Mouse (Mus musculus) macrophage (primary cell): ENCODE data around the gene Mid1. TPM values are rescaled to one million over a fixed set of nuclear protein-coding genes. Genes with fewer than 3 reads are reported as not detected.
"Not testable (repeated sequence)": the region's sequence is repeated elsewhere in the genome, so short reads cannot be mapped to it uniquely, and the experiment has no call there.

ENCODE experiments used
- H3K27ac ChIP-seq: fragments of 350-480 bp; formaldehyde crosslinking; 2 replicates; pipeline ENCODE4 v1.9.0; 2021
- H3K36me3 ChIP-seq: fragments of 350-480 bp; formaldehyde crosslinking; 2 replicates; pipeline ENCODE4 v1.9.0; 2021; ENCODE audit errors: inconsistent target
- H3K4me3 ChIP-seq: fragments of 350-480 bp; formaldehyde crosslinking; 2 replicates; pipeline ENCODE4 v1.9.0; 2021; ENCODE audit errors: inconsistent target
- H3K79me2 ChIP-seq: fragments of 350-480 bp; formaldehyde crosslinking; 2 replicates; pipeline ENCODE4 v1.9.0; 2021; ENCODE audit errors: inconsistent target
- WGBS: methylation state at CpG from one replicate; pipeline ENCODE4 v1.1.7; 2026; ENCODE audit warnings: inconsistent platforms; ENCODE audit not compliant: missing documents; 5-methylcytosine and 5-hydroxymethylcytosine counted together
- polyA plus RNA-seq: library from polyadenylated mRNA; stranded (reverse); fragments of 250-400 nt; gene quantifications from 3 replicates; pipeline ENCODE4 v1.2.4, GENCODE M21; 2018; ENCODE audit warnings: inconsistent platforms

Gene Mid1
- polyA plus RNA-seq, 1 experiment from 2014 or later: 34.1 TPM

DNA sequence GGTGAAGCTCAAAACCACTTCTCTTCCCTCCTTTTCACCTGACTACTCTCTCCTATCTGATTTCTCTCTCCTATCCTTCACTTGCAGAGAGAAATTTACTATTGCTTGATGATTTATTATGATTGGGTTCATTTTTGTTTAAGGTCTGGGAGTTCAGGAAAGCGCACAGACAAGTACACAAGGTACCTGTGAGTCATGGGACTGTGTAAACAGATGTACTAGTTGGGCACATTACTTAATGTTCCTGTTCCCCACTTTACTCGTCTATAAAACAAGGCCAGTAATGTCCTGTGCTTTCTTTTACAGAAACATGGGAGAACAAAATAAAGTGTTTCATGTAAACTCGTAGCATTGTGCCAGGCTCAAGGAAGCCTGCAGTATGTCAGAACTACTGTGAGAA lies 248.2 kb downstream of the Mid1 start:
- Histone ChIP-seq H3K27ac (no peak overlapping the region), H3K4me3 (no peak overlapping the region), H3K79me2 (no peaks in the 10 kb centered on the region), H3K36me3 (no peaks in the 10 kb centered on the region)
- WGBS: 71% methylated on average over 3 of the region's 3 CpGs

DNA sequence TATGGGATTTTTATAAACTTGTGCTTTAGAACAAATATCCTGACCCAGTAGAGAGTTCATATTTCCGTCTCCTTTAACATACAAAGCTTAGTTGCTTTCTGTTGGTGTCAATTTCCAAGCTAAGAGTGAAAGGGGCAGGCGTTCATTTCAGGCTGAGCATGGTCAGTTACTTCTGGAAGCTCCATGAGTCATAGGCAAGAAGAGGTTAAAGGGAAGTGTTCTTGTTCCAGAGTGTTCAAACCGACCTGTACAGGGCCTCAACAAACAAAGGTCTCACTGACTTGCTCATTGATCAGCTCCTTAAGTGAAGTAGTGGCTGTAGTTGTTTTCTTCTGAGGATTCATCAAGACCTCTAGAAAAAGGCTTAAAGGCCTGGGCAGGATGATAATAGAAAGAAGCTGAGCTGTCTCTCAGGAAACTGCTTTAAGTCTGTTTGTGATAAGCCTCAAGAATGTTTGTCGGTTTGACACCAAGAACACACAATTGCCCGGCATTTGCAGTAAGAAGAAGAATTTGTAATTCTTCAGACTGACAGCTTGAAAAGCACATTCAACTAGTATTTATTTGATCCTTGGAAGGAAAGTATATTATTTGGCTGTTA lies 252.2 kb downstream of the Mid1 start:
- Histone ChIP-seq H3K27ac (no peak overlapping the region), H3K36me3 (no peaks in the 10 kb centered on the region), H3K79me2 (no peaks in the 10 kb centered on the region), H3K4me3 (no peak overlapping the region)
- WGBS: 68% methylated on average over 5 of the region's 5 CpGs

- 86% methylated on average over 4 of the region's 4 CpGs for WGBS
- no peaks in the 10 kb centered on the region for H3K79me2 ChIP-seq
- no peak overlapping the region for H3K4me3 ChIP-seq
- no peaks in the 10 kb centered on the region for H3K36me3 ChIP-seq
- no peak overlapping the region for H3K27ac ChIP-seq
Measured at GRCm38 (mm10) chrX:169940531-169940930, 255.5 kb downstream of the Mid1 start.

DNA sequence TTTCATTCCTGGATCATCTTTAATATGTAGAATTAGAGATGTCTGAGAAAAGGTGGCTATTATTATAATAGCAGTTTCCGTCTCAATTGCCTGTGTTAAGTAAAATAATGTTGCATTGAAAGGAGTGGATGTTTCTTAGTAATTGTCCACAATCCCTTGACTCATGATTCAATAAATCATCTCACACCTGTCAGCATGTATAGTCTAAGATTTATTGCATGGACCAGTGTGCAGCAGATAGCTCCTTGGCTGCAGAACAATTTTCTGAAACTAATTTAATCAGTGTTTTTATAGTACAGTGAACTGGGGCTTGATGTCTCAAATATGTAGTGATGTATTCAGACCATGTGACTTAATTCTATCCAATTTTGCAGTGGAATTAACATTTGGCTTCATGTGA lies 265.6 kb downstream of the Mid1 start:
- Histone ChIP-seq H3K79me2 (no peaks in the 10 kb centered on the region), H3K4me3 (no peak overlapping the region), H3K36me3 (no peaks in the 10 kb centered on the region), H3K27ac (no peak overlapping the region)
- WGBS: 100% methylated on average over 1 of the region's 1 CpGs

DNA sequence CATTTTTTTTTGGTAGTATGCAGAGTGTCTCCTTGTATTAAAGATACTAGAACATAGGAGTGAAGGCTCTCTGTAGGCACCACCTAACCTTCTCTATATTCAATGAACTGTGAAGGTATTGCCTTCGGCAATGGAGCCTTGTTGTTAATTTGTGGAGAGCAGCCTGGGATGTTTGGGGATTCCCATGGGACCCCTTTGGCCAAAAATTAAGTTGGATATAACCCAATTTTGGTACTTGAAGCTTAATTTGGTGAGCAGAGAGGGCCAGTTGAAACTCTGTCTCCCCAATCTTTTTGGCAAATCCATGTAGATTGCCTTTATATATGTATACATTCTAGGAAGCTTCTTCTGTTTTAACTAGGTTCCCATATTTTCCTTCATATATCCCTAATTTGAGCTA lies 284.3 kb downstream of the Mid1 start:
- WGBS: 100% methylated on average over 1 of the region's 1 CpGs
- H3K27ac ChIP-seq: no peak overlapping the region
- H3K79me2 ChIP-seq: no peaks in the 10 kb centered on the region; the same call in 1 of the 2 replicates
- H3K4me3 ChIP-seq: no peak overlapping the region
- H3K36me3 ChIP-seq: no peaks in the 10 kb centered on the region

- H3K36me3 ChIP-seq, H3K4me3 ChIP-seq, H3K79me2 ChIP-seq, H3K27ac ChIP-seq: not testable (repeated sequence)
- WGBS: 85% methylated on average over 3 of the region's 3 CpGs
Measured at GRCm38 (mm10) chrX:169969765-169970164, 284.8 kb downstream of the Mid1 start.

DNA sequence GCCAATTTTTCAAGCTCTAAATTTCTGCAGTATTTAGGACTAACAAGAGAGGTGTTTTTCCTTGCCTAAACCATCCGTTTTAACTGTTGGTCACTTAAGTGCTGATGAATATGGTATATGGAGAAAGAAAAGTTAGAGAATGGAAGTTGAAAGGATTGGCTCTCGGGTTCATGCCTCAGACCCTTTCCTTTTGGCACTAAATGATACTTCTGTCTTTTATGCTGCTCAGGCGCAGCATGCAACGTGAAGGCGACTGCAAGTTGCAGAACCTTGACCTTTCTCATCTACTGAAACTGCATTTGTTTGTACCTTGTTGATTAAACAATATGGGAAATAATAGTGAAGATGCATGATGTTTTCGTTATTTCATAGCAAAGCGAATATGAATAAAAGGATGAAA lies 285.5 kb downstream of the Mid1 start:
- H3K4me3 ChIP-seq, H3K36me3 ChIP-seq, H3K27ac ChIP-seq, H3K79me2 ChIP-seq: not testable (repeated sequence)
- 90% methylated on average over 7 of the region's 7 CpGs for WGBS

DNA sequence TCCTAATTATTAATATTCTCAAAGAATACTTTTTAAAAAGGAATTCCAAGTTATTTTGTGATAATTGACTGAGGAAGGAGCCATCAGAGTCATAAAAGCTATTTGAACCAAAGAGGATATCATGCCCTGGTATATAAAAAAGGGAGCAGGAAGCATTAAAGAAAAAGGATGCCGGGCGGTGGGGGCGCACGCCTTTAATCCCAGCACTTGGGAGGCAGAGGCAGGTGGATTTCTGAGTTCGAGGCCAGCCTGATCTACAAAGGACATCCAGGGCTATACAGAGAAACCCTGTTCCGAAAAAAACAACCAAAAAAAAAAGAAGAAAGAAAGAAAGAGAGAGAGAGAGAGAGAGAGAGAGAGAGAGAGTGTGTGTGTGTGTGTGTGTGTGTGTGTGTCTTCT lies 286.6 kb downstream of the Mid1 start:
- H3K79me2 ChIP-seq: peaks cover 12% of the 10 kb centered on the region; the same call in 1 of the 2 replicates
- 92% methylated on average over 6 of the region's 6 CpGs for WGBS
- not testable (repeated sequence) for H3K4me3 ChIP-seq, H3K36me3 ChIP-seq, H3K27ac ChIP-seq

DNA sequence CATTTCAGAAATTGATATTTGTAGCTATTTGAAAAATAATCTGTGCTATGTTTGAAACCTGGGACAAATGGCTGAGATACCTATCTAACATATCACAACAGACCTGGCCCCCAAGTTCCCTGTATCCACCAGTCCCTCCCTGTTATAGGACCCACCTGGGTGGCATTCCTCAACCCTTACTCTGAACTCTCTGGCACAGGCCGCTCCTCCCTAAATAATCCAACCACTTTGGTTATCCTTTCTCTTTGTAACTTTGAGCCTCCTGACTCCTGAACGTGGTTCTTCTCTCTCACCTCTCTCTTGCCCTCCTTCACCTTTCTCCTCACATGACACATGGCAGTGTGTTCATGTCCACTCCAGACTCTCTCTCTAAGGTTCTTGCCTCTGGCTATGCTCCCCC lies 287.1 kb downstream of the Mid1 start:
- not testable (repeated sequence) for H3K36me3 ChIP-seq, H3K4me3 ChIP-seq
- Histone ChIP-seq H3K79me2 (peaks cover 18% of the 10 kb centered on the region), H3K27ac (peak overlapping the region; percentile 50; the same call in 1 of the 2 replicates)
- 86% methylated on average over 2 of the region's 2 CpGs for WGBS

DNA sequence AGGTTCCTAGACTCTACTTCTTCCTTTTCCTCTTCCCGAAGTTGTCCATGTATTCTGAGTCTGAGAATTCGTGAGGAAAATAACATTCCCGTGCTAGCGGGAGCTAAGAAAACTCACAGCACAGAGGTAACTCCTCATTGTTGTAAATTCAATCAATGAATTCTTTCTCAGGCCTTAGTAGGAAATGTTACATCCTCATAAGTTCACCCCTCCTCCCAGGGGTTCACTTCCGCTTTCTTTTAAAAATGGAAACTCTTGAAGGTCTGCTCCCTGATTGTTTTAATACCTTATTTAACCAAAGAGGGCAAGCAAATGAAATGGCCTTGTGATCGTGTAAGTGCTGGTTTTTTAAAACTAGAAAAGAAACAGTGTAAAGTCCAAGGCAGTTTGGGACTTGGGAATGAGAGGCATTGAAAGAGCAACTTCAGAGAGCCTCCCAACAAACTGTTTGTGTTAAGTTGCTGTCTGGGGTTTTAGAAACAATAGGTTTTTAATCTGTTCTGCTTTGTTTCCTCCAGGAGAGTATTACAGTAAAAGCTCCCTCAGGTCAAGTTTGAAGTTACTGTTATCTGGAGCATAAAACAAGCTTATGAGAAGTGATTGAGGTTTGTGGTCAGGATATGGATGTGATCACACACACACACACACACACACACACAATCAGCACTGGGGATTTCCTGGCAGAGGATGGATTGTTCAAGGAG lies 287.9 kb downstream of the Mid1 start:
- peak overlapping the region; percentile 50 for H3K27ac ChIP-seq
- not testable (repeated sequence) for H3K4me3 ChIP-seq

GRCm38 (mm10) chrX:169973806-169974205 lies 288.8 kb downstream of the Mid1 start:
- not testable (repeated sequence) for H3K36me3 ChIP-seq, H3K4me3 ChIP-seq
- H3K27ac ChIP-seq: peak overlapping the region; percentile 50
- 82% methylated on average over 3 of the region's 3 CpGs for WGBS
- H3K79me2 ChIP-seq: peaks cover 30% of the 10 kb centered on the region

More for the DNA sequence above, 287.9 kb downstream of the Mid1 start:
- not testable (repeated sequence) for H3K36me3 ChIP-seq
- WGBS: 43% methylated on average over 6 of the region's 6 CpGs
- peaks cover 26% of the 10 kb centered on the region for H3K79me2 ChIP-seq

DNA sequence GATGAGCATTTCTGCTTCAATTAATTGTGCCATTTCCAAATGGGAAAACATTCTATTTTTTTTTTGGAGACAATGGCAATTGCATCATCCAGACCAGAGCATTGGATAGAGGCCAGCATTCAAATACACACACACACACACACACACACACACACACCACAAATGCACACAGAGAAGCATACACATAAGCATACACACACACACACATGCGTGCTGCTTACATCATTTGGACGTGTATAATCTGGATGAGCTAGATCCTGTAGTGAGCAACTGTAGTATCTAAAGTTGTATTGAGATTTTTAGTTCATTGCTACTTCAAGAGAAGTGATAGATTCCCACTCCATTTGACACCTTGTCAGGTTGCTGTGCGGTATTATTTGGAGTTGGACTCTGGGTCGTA lies 289.5 kb downstream of the Mid1 start:
- not testable (repeated sequence) for H3K4me3 ChIP-seq, H3K36me3 ChIP-seq
- H3K79me2 ChIP-seq: peaks cover 30% of the 10 kb centered on the region
- peak overlapping the region; percentile 22; the same call in 1 of the 2 replicates for H3K27ac ChIP-seq
- WGBS: 93% methylated on average over 4 of the region's 4 CpGs

GRCm38 (mm10) chrX:169974974-169975373 lies 290.0 kb downstream of the Mid1 start:
- Histone ChIP-seq H3K27ac (peak overlapping the region; percentile 22), H3K79me2 (peaks cover 35% of the 10 kb centered on the region)
- H3K4me3 ChIP-seq, H3K36me3 ChIP-seq: not testable (repeated sequence)
- 88% methylated on average over 6 of the region's 6 CpGs for WGBS

DNA sequence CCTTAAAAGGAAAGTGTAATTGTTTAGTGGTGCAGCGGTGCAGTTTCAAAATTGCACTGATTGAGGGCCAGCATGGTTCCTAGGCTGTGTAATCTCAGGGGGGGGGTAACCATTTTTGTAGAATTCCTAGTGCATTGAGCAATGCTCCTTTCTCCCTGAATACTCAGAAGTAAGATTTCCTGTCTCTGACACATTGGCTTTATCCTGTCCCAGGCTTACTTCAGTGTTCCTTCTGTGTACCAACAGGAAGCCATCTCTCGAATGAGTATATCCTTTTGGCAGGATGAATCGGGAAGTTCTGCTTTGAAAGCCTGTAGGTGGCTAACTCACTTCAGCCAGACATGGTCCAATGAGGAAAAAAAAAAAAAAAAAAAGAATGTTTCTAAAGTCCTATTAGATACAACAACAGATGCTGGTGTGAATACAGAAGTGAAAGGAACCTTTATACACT lies 290.7 kb downstream of the Mid1 start:
- not testable (repeated sequence) for H3K36me3 ChIP-seq, H3K4me3 ChIP-seq
- H3K79me2 ChIP-seq: peaks cover 39% of the 10 kb centered on the region
- H3K27ac ChIP-seq: peak overlapping the region; percentile 22
- 42% methylated on average over 3 of the region's 3 CpGs for WGBS

GRCm38 (mm10) chrX:169976340-169976739 lies 291.3 kb downstream of the Mid1 start:
- H3K27ac ChIP-seq: peak overlapping the region; percentile 22
- H3K4me3 ChIP-seq, H3K36me3 ChIP-seq: not testable (repeated sequence)
- WGBS: 88% methylated on average over 5 of the region's 5 CpGs
- peaks cover 39% of the 10 kb centered on the region for H3K79me2 ChIP-seq
